Mouse (Mus musculus): ENCODE results near the gene Hapln1. TPM values are rescaled to one million over a fixed set of nuclear protein-coding genes. Genes with fewer than 3 reads are reported as not detected.

Hapln1 gene
- polyA plus RNA-seq, 2 experiments, result 0.28 to 0.42 TPM

DNA sequence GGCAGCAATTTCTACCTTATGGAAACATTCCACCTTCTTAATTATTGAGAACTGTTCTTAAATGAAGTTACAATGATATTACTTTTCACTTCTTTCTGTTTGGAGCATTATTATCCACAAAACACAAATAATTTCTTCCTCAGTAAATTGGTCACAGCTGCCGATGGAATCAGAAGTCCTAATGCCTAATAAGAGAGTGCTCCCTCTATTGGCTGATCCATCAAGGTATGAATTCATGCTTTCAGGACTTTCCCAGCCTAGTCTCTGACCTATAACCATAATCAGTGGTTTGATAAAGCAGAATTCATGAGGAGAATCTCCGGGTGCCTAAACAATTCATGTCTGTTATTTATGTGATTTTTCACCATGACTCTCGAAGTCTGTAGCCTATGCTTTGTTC, 79.5 kb downstream of the Hapln1 start:
- 64% methylated on average over 3 of the region's 3 CpGs for WGBS (ENCODE audit: insufficient replicate concordance)

GRCm38 (mm10) chr13:89634137-89634683, 94.6 kb downstream of the Hapln1 start:
- H3K36me3 ChIP-seq (replicated peaks; ENCODE audit: control insufficient read depth, insufficient read depth, low read depth), result no peaks in the 10 kb centered on the region
- no peaks in the 10 kb centered on the region for H3K27me3 ChIP-seq (ENCODE audit: control insufficient read depth, insufficient read depth, low read length)
- 23% methylated on average over 4 of the region's 4 CpGs for WGBS (ENCODE audit: insufficient replicate concordance)
- DNase-seq (ENCODE audit: low read depth in 3 of 3, low spot score in 3 of 3) (peak in 2 of 3 experiments; percentile 4 to 13), ATAC-seq (ENCODE audit: insufficient read depth) (no peak)
- TF ChIP-seq EP300 (IDR thresholded peaks at IDR 0.05; ENCODE audit: low read depth) (no peak), CTCF (IDR thresholded peaks at IDR 0.05; ENCODE audit: low read depth) (peak; percentile 65)
- H3K9me3 ChIP-seq (ENCODE audit: control insufficient read depth, low read length), result no peaks in the 10 kb centered on the region
- no peak overlapping the region for H3K4me3 ChIP-seq (ENCODE audit: insufficient read depth in 1 of 2, low read depth in 2 of 2, low read length in 2 of 2)
- no peaks in the 10 kb centered on the region for H3K4me1 ChIP-seq (replicated peaks; ENCODE audit: control insufficient read depth in 2 of 2, insufficient read depth in 2 of 2, low read length in 1 of 2)
- H3K9ac ChIP-seq (replicated peaks), result no peak overlapping the region
- no peak overlapping the region for H3K27ac ChIP-seq
- H3K4me2 ChIP-seq (ENCODE audit: low read depth), result no peak overlapping the region

More for the DNA sequence above, 79.5 kb downstream of the Hapln1 start:
- Histone ChIP-seq H3K27ac (no peak overlapping the region), H3K9me3 (ENCODE audit: control insufficient read depth, low read length) (no peaks in the 10 kb centered on the region), H3K9ac (replicated peaks) (no peak overlapping the region), H3K36me3 (replicated peaks; ENCODE audit: control insufficient read depth, insufficient read depth, low read depth) (no peaks in the 10 kb centered on the region), H3K4me2 (ENCODE audit: low read depth) (no peak overlapping the region), H3K4me3 (ENCODE audit: insufficient read depth in 1 of 2, low read depth in 2 of 2, low read length in 2 of 2) (no peak overlapping the region), H3K27me3 (ENCODE audit: control insufficient read depth, insufficient read depth, low read length) (no peaks in the 10 kb centered on the region), H3K4me1 (replicated peaks; ENCODE audit: control insufficient read depth in 2 of 2, insufficient read depth in 2 of 2, low read length in 1 of 2) (no peaks in the 10 kb centered on the region)
- DNase-seq (ENCODE audit: low read depth in 3 of 3, low spot score in 3 of 3), result no peak
- TF ChIP-seq EP300 (IDR thresholded peaks at IDR 0.05; ENCODE audit: low read depth) (no peak), CTCF (IDR thresholded peaks at IDR 0.05; ENCODE audit: low read depth) (no peak)
- no peak for ATAC-seq (ENCODE audit: insufficient read depth)

- H3K4me1 ChIP-seq (replicated peaks; ENCODE audit: control insufficient read depth in 2 of 2, insufficient read depth in 2 of 2, low read length in 1 of 2), result no peaks in the 10 kb centered on the region
- no peak overlapping the region for H3K4me3 ChIP-seq (ENCODE audit: insufficient read depth in 1 of 2, low read depth in 2 of 2, low read length in 2 of 2)
- 54% methylated on average over 3 of the region's 3 CpGs for WGBS (ENCODE audit: insufficient replicate concordance)
- H3K36me3 ChIP-seq (replicated peaks; ENCODE audit: control insufficient read depth, insufficient read depth, low read depth), result no peaks in the 10 kb centered on the region
- no peak overlapping the region for H3K9ac ChIP-seq (replicated peaks)
- no peak overlapping the region for H3K4me2 ChIP-seq (ENCODE audit: low read depth)
- TF ChIP-seq CTCF (IDR thresholded peaks at IDR 0.05; ENCODE audit: low read depth), result no peak
- TF ChIP-seq EP300 (IDR thresholded peaks at IDR 0.05; ENCODE audit: low read depth), result no peak
- DNase-seq (ENCODE audit: low read depth in 3 of 3, low spot score in 3 of 3) (no peak), ATAC-seq (ENCODE audit: insufficient read depth) (no peak)
- no peak overlapping the region for H3K27ac ChIP-seq
- H3K27me3 ChIP-seq (ENCODE audit: control insufficient read depth, insufficient read depth, low read length), result no peaks in the 10 kb centered on the region
- no peaks in the 10 kb centered on the region for H3K9me3 ChIP-seq (ENCODE audit: control insufficient read depth, low read length)
Measured at GRCm38 (mm10) chr13:89637012-89637411, 97.4 kb downstream of the Hapln1 start.

- Histone ChIP-seq H3K4me1 (replicated peaks; ENCODE audit: control insufficient read depth in 2 of 2, insufficient read depth in 2 of 2, low read length in 1 of 2) (no peaks in the 10 kb centered on the region), H3K9me3 (ENCODE audit: control insufficient read depth, low read length) (no peaks in the 10 kb centered on the region), H3K27ac (no peak overlapping the region), H3K36me3 (replicated peaks; ENCODE audit: control insufficient read depth, insufficient read depth, low read depth) (no peaks in the 10 kb centered on the region), H3K9ac (replicated peaks) (no peak overlapping the region), H3K27me3 (ENCODE audit: control insufficient read depth, insufficient read depth, low read length) (no peaks in the 10 kb centered on the region), H3K4me2 (ENCODE audit: low read depth) (no peak overlapping the region), H3K4me3 (ENCODE audit: insufficient read depth in 1 of 2, low read depth in 2 of 2, low read length in 2 of 2) (no peak overlapping the region)
- 85% methylated on average over 2 of the region's 2 CpGs for WGBS (ENCODE audit: insufficient replicate concordance)
- no peak for DNase-seq (ENCODE audit: low read depth in 3 of 3, low spot score in 3 of 3)
- no peak for ATAC-seq (ENCODE audit: insufficient read depth)
- no peak for TF ChIP-seq EP300 (IDR thresholded peaks at IDR 0.05; ENCODE audit: low read depth)
- TF ChIP-seq CTCF (IDR thresholded peaks at IDR 0.05; ENCODE audit: low read depth), result no peak
Measured at GRCm38 (mm10) chr13:89645589-89645988, 106.0 kb downstream of the Hapln1 start.

GRCm38 (mm10) chr13:89652773-89653172, 113.2 kb downstream of the Hapln1 start:
- DNase-seq (ENCODE audit: low read depth in 3 of 3, low spot score in 3 of 3), result no peak
- no peak overlapping the region for H3K4me3 ChIP-seq (ENCODE audit: insufficient read depth in 1 of 2, low read depth in 2 of 2, low read length in 2 of 2)

More at GRCm38 (mm10) chr13:89652773-89653172, 113.2 kb downstream of the Hapln1 start:
- no peak for ATAC-seq (ENCODE audit: insufficient read depth)
- TF ChIP-seq EP300 (IDR thresholded peaks at IDR 0.05; ENCODE audit: low read depth) (no peak), CTCF (IDR thresholded peaks at IDR 0.05; ENCODE audit: low read depth) (no peak)
- H3K9ac ChIP-seq (replicated peaks), result no peak overlapping the region
- H3K9me3 ChIP-seq (ENCODE audit: control insufficient read depth, low read length), result no peaks in the 10 kb centered on the region
- WGBS (ENCODE audit: insufficient replicate concordance), result 39% methylated on average over 1 of the region's 1 CpGs
- no peaks in the 10 kb centered on the region for H3K27me3 ChIP-seq (ENCODE audit: control insufficient read depth, insufficient read depth, low read length)
- no peaks in the 10 kb centered on the region for H3K36me3 ChIP-seq (replicated peaks; ENCODE audit: control insufficient read depth, insufficient read depth, low read depth)
- peaks cover 0 to 2% of the 10 kb centered on the region in 2 experiments; a peak in 1 of 4 replicates for H3K4me1 ChIP-seq (replicated peaks; ENCODE audit: control insufficient read depth in 2 of 2, insufficient read depth in 2 of 2, low read length in 1 of 2)
- no peak overlapping the region for H3K27ac ChIP-seq
- H3K4me2 ChIP-seq (ENCODE audit: low read depth), result no peak overlapping the region

Measured in liver, embryonic 14.5 days (tissue).